Mouse (Mus musculus) pancreas, adult 10 weeks (tissue): Measurements from ENCODE around the gene Tinag. TPM values are rescaled to one million over a fixed set of nuclear protein-coding genes. Genes with fewer than 3 reads are reported as not detected.

Experiments
- polyA plus RNA-seq: library from polyadenylated mRNA; stranded (reverse); fragments of 350-450 nt; fragmentation: Illumina TruSeq; extraction: RNeasy Lipid Tissue Mini Kit (QIAGEN cat#74804); gene quantifications from one replicate; pipeline ENCODE4 v1.2.3, GENCODE M21; 2015; ENCODE audit warnings: low read depth, low replicate concordance; ENCODE audit not compliant: insufficient read depth

The Tinag gene
- 0.50 TPM for polyA plus RNA-seq

DNA sequence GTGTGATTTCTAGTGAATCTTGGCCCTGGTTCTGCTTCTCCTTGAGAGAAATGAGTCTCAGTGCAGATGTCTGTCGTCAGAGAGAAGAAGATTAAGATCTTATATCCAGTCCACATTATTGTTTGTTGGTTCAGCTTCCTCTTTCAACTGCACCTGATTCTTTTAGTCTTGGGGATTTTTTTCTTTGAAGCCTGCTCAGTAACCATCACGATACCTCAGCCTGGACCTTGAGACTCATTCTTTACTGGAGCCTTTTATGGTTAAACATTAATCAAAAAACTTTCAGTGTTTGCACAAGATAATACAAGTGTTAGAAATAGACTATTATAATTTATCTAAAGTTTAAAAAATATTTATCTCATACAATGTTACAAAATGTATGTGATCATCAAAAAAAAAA, at the start of gene Tinag:
TSS of gene Tinag (minus strand) at position 210 of the 400 bp plus-strand sequence.

